Mouse (Mus musculus) ovary, adult 18-20 months (tissue): ENCODE data around the gene Eif4e.

Experiments
- DNase-seq: peaks from one replicate; pipeline ENCODE4 v3.0.0; 2022; ENCODE audit warnings: low spot score, mixed read lengths

Gene Eif4e

DNA sequence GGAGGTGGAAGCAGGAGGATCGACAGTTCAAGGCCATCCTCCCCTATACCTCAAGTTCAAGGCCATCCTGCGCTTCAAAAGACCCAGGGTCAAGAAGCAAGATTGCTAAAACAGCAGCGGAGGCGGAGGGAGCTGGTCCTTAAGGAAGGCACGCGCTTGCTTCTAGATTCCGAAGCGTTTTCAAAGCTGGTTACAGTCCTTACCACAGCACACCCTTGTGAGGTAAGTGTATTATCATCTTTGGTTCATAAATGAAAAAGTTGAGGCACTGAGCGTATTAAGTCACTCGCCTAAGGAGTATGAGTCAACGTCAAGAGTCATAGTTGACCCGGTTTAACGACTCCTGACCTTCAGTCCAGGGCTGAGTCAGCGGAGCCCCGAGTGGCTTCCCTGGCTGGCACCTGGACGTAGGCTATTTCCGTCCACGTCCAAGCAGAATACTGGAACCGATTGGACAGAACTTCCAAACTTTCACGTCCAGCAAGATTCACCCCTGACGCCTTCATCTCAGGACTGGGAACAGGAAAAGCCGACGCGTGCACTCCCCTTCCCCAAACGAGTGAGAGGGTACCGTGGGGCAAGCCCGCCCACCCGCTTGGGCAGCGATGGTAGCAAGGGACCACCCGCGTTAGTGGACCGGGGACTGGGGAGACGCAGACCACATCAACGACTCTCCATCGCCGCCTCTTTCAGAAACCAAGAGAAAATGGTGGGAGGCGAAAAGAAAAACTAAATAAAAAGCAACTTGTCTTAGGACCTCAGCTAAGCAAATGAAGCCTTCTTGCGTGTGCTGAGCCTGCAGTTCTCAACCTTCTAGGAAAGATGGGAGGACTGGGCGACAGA lies at the start of gene Eif4e:
TSS of gene Eif4e (plus strand) at position 107 of the 843 bp plus-strand sequence.
- peak; percentile 58 for DNase-seq

DNA sequence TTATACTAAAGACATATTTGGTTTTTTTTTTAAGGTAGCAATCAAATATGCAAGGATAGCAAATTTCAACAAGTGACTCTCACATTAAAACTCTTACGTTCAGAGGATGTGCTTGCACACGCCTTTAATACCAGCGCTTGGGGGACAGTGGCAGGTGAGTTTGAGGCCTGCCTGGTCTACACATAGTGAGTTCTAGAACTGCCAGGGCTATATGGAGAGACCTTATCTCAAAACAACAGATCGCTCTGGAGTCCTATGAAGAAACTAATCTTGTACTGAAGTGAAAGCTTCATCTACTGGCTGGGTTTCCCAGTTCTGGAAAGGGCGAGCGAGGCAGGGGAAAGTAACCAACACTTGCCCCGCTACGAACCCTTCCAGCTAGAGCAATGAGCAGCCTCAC lies 46.5 kb upstream of the Eif4e start:
- no peak for DNase-seq

DNA sequence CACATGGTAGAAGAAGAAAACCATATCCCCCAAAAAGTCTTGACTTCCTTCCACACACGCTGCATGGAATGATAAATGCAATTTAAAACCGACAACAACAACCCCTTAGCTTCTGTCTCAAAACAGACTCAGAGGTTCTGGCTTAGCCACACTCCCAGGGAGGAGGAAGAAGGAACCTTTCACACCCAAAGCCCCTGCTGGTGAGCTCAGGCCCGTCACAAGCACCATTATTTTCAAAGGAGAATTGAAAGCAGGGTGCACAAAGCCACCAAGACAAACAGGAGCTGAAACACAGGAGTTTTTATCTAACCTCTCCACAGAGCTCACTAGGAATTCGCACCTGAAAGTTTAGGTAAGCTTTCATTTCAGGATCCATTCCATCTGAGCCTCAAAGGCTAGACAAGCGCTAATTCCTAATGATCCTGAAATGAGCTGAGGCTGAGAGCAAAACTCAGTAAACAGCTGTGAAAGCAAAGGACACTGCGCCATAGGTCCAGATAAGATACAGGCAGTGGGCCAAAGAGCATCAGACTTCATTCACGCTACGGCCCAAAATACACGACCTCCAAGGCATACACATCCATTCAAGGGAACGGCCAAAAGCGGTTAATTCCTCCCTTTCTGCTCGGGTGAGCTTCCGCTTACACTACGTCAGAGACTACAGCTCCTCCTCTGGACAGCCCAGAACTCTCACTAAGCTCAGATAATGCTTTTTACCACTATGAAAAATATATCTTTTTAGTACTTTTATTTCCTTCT lies 44.3 kb upstream of the Eif4e start:
- DNase-seq = no peak

DNA sequence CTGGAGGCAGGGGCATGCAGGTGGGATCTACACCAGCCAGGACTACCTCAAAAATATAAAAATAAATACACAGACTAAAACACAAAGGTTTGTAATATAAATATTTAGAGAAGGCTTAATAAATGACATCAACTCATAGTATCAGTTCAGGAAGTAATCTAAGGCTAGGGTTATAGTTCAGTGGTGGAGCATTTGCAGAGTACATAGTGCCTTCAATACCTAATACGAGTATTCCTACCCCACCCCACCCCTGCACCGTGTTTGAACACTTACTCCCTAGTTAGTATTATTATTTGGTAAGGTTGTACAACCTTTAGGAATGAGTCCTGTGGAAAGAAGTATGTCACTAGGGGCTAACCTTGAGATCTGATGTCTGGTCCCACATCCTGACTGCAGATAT lies 42.7 kb upstream of the Eif4e start:
- no peak for DNase-seq

DNA sequence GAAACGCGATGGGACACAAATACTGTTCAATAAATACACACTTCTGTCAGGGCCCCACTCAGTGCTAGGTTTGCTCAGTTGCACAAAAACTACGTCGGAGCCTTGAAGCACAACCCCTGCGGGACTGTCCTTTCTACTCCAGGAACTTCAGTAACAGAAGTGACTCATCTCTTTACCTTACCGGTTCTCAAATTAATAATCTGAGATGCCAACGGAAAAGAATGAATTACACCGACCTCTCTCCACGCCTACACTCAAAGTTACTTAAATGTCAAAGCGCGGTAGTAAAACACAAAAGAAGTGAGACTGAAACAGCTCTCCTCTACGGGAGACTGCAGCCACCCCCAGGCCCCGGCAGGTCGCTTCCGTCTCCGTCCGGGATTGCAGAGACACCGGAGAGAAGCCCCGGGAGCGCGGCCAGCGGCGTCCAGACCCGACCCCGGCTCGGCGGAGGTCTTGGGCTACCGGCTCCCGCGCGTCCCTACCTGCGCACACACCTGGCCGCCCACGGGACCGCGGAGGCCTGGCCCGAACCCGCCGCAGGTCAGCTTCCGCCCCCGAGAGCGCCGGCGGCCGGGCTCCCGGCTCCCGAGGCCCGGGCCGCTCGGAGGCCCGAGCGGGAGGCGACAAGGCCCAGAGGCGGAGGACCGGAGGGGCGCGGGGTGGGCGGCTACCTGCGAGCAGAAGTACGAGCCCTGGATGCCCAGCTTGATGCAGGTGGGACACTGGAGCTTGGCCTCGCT lies 37.2 kb upstream of the Eif4e start:
- DNase-seq = no peak

DNA sequence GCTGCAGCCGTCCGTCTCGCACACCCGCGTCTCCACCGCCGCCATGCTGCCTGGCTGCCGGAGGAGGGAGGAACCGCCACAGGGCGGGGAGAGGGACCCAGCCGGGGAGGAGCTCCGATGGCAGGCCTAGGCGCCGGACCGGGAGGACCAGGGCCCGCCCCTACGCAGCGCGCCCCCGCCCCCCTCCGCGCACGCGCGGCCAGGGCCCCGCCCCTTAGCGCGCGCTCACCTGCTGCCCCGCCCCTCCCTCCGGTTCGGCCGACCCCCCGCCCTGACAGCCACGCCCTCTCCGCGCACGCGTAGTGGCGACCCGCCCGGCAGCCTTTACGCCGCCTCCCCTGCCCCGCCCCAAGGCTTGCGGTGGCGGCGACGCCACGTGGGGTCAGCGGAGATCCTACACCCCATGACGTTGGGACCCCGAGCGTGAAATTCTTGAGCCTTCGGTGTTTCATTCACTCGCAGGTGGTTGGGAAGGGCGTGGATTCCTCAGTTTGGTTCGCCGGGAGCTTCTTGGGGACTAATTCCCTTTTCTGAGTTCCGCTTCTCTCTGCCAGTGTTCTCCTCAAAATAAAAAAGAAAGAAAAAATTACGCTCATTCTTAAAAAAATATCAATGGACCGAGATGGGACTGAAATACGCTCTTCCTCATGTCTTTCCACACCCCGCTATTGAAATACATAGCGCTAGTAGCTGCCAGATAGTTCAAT lies 36.5 kb upstream of the Eif4e start, which contains the start of gene Metap1:
TSS of gene Metap1 (minus strand) at position 189 of the 707 bp plus-strand sequence.
- DNase-seq = peak; percentile 93

DNA sequence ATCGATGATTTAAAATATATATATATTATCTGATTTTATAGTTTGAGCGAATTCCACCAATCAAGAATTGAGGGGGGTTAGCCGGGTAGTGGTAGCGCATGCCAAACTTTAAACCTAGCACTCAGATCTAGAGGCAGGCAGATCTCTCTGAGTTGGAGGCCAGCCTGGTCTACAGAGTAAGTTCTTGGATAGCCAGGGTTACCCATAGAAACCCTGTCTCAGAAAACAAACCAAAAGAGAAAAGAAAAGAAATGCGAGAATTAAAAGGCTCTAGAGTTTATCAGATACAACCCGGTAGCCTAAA lies 36.0 kb upstream of the Eif4e start:
- DNase-seq = no peak

DNA sequence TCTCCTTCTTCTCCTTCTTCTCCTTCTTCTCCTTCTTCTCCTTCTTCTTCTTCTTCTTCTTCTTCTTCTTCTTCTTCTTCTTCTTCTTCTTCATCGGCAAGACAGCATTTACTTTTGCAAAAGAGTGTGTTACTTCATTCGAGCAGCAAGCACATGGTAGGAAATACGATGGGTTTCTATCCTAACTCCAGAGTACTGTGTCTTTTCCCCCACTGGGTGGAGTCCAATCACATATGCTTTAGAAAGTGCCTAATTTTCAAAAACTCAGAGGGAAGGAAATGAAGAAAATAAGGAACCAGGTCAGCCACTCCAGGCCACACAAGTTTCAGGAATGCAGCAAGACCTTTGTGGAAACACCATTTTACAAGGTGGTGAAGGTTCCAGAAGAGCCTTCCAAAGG lies 32.3 kb upstream of the Eif4e start:
- DNase-seq = no peak

DNA sequence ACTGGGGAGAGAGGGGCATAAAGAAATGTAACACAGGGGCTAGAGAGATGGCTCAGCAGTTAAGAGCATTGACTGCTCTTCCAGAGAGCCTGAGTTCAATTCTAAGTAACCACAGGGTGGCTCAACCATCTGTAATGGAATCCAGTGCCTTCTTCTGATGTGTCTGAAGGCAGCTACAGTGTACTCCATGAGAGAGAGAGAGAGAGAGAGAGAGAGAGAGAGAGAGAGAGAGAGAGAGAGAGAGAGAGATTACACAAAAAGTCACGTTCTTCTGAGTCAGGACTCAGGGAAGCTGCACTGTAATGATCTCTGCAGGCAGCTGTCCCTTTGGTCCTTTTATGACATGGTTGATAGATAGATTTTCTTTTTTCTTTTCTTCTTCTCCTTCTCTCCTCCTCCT lies 31.4 kb upstream of the Eif4e start:
- no peak for DNase-seq

DNA sequence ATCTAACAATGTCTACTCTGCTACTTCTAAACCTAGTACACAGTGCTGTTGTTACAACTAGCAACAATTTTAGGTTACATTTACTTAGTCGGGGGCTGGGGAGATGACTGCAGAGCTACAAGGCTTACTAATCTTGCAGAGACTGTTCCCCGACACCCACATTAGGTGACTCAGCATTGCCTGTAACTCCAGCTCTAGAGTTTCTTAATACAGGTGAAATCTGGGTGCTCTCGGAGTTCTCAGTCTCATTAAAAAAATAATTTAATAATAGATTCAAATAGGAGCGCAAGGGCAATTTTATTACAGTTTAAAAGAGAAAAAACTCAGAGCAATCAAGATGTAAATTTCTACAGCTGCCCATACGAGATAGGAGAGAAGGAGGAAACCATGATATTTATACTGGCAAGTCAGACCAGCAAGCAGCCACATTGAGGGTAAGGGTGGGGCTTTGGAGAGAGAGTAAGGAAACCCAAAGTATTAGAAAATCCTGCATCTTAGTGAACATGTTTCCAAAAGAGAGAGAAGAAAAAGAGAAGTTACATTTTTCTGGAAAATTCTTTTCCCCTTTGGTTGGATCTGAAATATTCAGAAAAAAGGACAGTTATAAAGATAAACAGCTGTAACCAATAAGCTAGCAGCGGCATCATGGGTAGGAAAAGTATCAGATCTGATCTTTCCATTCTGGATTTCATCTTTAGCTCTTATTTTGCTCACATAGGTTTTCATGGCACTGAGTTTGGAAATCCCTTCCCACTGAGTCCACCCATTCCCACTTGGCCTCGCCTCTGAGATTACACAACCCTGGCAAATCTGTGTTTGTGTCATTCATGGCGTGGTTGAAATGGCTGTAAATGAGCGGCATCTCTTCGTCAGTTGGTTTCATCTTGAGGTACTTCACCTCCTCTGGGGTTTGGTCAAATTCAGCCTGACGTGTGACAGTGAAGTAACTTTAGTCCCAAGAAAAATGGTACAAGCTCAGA lies 30.5 kb upstream of the Eif4e start:
- DNase-seq = no peak

DNA sequence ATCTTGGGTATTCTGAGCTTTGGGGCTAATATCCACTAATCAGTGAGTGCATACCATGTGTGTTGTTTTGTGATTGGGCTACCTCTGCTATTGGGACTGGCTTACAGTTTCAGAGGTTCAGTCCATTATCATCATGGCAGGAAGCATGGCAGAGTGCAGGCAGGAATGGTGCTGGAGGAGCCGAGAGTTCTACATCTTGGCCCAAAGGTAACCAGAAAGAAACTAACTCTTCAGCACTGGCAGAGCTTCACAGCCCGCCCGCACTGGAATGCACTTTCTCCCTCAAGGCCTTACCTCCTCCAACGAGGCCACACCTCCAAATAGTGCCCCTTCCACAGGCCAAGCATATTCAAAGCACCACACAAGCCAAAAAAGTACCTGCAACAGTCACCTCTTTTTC lies 27.2 kb upstream of the Eif4e start:
- no peak for DNase-seq

DNA sequence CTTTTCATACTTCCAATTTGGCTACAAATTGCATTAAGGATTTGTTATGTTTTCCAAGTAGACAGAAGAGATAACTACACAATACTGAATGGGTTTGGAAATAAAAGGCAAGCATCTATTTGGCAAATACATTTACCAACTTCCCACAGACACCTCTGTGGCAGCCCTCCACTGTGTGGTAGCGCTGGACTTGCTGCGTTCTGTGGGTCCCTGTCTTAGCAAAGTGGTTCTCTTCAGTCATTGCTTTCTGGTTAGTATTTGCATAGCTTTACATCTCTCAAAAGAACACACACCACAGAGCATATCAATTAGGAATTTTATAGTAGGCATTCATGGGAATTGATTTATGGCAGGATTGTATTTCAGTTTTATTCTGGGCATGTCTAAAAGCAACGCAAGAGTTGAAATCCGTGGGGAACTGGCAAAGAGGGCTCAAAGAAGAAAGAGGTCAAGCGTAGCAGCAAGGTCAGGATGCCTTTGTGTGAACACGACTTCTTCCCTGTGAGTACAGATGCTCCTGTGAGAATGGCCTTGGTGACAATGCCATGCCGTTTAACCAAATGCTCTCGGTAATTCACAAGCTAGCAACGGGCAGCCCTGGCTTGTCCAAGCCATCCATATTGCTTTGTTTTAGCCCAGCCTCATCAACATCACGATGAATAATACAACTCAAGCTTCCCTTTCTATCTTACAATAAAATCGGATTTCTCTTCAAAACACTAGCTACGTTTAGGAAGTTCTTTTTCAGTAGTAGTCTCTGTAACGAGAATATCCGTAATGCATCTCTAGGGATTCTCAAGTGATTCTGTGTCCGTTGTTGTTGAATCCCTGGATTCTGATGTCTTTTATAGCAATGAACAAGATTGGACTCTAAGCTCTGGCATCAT lies 25.9 kb upstream of the Eif4e start:
- no peak for DNase-seq

DNA sequence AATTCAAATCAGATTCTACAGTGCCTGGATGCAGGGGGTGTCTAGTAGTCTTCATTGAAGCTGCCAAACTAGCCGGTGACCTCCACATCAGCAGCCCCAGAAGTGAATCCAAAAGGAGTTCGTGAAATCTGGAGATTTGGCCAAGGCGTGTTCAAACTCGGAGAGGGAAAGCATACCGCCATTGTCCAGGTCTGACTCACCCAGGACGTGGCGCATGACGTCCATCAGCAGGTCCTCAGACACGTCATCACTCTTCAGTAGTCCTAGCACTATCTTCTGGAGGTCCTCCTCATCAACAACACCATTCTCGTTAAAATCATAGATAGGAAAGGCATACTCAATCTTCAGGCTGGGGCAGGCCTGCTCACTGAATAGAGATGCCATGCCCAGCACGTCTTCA lies 22.2 kb upstream of the Eif4e start:
- DNase-seq = no peak

DNA sequence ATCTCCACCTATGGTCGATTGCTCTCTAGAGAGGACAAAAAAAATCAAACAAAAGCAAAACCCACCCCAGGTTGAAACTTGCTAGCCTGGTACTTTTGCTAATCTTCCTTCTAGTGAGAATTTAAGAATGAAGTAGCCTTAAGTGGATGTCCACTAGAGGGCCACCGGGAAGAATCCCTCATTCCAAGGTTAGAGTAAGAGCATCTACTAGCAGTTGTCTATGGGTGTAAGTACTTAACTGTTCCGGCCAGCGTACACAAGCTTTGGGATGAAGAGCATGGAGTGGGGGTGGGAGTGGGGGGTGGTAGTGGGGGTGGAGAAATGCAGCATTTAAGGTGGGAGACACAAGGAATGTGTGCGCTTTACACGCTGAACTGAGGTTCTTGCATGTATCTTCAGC lies 19.2 kb upstream of the Eif4e start:
- no peak for DNase-seq

DNA sequence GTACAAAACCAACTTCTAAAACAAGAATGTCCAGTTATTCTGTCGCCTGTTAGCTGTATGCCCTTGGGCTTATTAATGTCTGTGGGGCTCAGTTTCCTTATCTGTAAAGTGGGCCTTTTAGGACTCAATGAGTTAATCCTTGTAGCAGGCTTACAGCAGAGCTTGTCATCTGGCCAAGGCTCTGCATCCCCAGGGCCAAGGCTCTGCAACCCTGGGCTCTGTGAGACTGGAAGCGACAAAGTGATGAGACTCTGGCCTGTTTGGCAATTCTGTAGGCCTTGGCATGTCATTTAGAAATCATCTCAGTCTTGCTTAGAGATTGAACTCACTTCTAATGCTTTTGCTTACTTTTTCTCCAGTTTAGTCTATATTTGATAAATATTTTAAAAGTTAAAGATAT lies 16.4 kb upstream of the Eif4e start:
- no peak for DNase-seq

DNA sequence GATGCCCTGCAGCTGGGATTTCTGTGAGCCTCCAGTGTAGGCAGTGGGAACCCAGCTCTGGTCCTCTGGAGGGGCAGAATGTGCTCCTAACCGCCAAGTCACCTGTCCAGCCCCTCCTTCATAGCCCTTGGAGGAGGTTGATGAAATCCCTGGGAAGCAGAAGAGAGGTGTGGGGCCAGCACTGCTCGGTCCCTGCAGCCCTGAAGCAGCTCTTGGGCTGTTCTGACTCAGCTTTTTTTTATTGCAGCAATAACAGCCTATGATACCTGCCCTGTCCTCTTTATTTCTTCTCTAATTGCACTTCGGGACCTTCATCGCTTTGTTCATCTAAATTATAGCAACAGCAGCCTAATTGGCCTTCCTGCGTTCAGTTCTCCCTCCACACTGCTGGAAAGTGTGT lies 15.5 kb upstream of the Eif4e start:
- DNase-seq = no peak

DNA sequence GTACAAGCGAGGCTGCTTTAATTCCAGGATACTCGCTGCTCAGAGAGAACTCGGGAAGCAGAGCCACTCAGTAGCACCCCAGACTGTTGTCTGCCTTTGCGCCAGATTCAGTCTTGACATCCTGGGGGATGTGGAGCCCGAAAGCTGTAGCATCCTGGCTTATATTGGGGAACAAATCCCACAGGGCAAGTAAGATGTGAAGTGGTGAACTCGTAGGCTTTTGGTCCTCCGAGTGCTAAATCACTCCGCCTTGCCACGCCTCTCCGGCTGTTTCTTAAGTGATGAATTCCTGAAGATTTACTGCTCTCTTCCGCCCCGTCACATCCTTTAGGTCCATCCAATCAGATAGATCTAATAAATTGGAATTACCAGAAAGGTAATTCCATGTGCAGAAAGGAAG lies 12.7 kb upstream of the Eif4e start:
- no peak for DNase-seq

DNA sequence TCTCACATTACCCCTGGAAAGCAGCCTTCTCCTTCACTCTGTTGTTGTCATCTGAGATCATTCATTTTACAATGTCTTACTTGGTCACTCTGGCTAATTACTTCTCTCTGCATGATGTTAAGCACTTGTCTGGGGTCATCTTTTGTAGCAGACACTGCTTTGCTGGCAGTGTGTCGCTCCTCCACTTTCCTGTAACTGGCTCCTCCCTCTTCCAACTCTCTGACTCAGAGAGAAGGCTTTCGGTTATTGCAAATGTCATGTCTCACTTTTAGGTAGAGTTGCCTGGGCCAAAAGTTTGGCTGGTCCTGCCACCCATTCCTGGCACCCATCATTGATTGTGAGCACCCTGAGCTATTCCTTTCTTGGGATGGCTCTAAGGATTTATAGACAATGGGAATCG lies 11.2 kb upstream of the Eif4e start:
- no peak for DNase-seq

DNA sequence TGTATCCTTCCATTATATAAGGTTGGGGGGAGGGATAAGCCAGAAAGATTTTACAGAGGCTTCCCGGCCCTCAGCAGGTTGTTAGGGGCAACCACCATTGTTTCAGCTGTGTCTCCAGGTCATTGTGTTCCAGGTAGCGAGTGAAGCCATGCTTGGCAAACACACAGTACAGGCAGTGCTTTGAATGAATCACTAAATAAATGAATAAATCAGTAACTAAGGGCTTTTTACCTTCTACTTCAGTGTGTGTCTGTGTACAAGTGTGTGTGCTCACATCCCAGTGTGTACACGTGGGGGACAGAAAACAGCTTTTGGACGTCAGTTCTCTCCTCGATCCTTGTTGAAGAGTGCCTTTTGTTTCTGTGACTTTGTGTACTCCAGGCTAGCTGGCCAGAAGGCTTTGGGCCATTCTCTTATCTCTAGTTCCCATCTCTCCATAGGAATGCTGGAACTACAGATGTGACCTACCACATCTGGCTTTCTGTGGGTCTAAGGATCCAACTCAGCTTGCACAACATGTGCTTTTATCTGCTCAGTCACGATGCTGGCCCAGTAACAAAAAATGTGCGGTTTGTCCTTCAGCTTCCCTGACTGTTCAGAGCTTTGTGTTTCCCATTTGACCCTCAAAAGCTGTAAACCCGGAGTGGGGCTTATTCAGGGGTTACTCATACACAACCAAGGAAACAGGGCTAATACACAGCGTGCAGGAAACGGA lies 10.2 kb upstream of the Eif4e start:
- DNase-seq = peak; percentile 65
